Mouse (Mus musculus) MEL-GATA-1-ER (cell line): ENCODE results near the gene Dut.

ENCODE experiments used
- DNase-seq: peaks from one replicate; pipeline ENCODE4 v3.0.0-alpha.2; 2012; ENCODE audit warnings: low read depth; ENCODE audit errors: extremely low read depth

Gene Dut

DNA sequence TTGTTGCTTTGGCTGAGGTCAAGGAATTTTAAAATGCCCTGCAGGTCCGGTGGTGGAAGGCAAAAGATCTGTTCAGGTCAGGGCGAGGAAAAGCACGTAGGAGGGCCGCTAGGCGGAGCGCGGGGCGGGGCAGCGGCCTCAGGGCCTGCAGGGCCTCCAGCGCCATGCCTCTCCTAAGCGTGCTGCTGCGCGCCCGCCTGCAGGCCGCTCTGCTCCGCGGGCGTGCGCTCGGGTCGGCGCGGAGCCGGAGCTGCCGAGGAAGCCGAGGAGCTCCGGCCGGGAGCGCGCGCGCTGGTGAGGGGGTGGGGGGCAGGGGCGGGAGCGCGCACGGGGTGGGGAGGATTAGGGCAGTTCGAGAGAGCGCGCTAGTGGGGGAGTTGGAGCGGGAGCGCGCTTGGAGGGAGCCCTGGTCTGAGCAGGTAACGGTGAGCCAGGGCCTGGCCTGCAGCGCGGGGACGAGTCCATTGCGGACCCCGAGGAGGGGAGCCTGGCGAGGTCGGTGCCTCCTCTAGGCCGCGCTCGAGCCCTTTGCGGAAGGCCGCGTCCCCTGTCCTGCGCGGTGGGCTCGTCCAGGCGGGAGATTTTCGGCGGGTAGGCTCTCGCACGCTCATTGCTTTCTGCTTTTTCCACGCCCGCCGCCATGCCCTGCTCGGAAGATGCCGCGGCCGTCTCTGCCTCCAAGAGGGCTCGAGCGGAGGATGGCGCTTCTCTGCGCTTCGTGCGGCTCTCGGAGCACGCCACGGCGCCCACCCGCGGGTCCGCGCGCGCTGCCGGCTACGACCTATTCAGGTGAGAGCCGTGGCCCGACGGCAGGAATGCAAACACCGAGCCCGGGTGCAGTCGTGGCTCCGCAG, at the start of gene Dut:
Dut (plus strand) TSS at position 83 of the 854 bp plus-strand sequence.
- peak; percentile 89 for DNase-seq

DNA sequence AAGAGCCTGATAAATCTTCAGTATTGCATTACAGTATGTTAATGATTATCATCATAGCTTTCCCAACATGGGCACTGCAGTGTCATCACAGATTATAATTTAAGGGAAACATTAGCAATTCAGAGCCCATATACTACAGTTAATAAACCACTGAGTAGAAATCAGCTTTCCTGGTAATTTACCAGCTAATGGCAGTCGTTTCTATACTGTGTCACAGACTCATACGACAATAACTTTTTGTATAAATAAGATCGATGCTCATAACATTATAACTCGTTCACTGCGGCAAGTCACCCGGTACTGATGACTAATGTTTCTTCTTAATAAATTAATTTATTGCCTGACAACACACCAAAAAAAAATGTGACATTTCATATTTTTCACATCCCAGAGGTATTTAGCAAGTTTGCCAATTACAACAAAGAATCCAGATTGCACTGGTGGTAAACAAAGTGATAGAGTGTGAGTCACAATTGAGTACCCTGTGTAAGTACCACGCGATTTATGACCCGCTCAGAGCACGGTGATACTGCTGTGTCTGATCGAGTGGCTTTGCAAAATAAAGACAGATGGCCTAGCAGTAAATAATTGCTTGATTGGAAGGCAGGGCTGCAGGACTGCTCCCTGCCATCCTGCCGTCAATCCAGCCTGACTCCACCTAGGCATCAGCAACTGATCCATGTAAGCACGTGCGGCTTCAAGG, 37.9 kb upstream of the Dut start:
- DNase-seq = no peak

DNA sequence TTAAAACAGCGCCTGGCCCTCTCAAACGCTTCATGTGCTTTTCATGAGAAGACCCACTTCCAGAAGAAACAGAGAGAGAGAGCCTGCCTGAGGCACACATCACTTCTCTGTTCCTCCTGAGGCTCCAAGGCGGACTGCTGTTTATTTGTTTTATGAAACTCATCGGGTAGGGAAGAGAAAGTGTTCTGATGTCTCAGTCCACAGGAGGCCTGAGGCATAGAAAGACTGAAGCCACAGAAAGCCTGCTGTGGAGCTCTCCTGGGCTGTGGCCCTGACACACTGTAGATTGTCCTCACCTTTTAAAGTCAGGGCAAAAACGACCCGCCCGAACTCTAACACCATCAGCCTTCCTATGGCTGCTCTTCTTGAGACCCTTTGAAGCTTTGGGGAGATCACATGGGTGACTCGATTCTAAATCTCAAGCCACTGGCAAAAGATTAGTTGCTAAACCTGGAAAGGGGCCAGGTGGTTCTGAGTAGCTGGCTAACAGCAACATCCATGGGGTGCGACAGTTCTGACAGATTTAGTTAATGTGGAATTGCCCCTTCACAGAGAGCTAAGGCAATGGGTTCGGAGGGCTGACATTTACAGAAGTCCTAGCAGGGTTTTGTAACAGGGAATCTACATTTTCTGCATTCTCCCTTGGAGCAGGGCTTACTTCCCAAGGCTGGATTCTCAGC, 35.0 kb upstream of the Dut start:
- no peak for DNase-seq

DNA sequence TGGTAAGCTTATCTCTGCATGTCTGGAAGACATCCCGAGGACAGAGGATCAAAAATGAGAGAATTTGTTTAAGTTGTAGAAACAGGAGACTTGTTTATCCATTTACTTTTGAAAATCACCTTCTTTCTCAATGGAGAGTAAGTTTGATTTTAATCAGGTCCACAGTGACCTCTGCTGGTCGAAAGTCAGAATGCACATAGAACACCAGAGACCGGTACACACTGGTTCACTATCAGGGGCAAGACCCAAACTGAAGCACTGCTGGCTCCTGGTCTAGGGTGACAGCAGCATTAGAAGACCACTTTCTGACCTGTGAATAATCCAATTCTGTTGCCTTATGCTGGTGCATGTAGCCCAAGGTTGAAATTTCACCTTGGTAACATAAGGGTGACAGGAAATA, 32.4 kb upstream of the Dut start:
- DNase-seq = peak; percentile 52

DNA sequence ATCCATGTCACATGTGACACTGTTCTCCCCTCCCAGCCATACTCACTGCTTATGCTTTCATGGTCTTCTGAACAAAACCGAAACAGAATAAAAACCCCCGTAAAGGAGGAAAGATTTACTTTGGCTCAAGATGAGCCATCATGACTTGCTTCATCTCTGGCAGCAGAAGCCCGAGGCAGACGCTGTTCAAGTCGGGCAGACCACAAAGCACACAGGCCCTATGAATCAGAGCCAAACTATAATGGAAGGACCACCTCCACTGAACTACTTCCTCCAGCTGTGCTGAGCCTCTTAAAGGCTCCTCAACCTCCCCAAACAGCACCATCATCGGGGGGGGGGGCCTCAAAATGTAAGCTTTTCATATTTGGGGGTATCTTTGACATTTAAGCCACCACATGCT, 29.7 kb upstream of the Dut start:
- no peak for DNase-seq

DNA sequence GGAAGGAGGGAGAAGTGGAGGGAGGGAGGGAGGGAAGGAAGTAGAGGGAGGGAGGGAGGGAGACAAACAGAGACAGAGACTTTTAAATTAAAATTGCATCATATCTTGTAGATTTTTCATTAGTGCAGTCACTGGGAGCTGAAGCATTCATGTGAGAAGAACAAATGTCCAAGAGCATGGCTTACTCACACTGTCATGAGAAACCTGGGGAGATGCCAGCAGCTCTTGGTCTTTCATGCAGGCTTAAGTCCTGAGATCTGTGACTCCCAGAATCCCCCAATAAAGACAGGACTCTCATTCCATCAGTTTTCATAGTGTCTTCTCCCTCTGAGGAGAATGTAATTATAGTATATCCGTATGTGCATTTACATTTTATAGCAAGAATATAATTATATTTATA, 28.4 kb upstream of the Dut start:
- DNase-seq = no peak

DNA sequence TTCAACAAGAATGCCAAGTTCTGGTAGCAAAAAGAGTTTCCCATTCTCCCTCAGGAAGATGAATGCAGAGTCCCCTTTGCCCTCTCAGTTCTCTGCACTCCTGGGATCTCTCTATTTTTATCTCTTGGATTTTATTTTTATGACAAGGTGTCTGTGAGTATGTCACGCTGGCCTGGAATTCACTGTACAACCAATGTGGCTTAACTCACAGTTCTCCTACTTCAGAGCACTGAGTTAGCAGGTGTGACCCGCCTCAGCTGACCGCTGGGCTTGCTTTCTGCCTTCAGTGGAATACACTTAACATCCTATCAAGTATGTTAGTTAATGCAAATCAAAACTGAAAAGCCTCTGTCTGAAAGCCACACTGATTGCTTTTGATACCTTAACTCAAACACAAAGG, 27.7 kb upstream of the Dut start:
- no peak for DNase-seq

DNA sequence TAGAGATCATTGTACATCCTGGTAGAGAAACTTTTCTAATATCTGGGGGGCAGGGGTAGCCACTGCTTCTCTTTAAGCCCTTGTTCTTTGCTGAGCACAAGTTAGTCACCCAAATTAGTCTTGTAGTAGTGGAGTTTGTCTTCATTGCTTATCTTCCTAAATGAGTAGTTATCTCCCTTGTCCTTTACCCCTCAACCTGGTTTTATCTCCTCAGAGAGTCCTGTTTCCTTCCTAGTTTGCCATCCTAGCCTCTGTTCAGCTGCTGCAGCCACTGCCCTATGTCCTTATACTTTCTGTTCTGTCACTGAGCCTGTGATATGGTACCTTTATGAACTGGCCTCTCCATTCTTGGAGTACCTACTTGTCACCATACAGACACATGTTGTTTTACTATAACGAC, 25.3 kb upstream of the Dut start:
- DNase-seq = no peak

DNA sequence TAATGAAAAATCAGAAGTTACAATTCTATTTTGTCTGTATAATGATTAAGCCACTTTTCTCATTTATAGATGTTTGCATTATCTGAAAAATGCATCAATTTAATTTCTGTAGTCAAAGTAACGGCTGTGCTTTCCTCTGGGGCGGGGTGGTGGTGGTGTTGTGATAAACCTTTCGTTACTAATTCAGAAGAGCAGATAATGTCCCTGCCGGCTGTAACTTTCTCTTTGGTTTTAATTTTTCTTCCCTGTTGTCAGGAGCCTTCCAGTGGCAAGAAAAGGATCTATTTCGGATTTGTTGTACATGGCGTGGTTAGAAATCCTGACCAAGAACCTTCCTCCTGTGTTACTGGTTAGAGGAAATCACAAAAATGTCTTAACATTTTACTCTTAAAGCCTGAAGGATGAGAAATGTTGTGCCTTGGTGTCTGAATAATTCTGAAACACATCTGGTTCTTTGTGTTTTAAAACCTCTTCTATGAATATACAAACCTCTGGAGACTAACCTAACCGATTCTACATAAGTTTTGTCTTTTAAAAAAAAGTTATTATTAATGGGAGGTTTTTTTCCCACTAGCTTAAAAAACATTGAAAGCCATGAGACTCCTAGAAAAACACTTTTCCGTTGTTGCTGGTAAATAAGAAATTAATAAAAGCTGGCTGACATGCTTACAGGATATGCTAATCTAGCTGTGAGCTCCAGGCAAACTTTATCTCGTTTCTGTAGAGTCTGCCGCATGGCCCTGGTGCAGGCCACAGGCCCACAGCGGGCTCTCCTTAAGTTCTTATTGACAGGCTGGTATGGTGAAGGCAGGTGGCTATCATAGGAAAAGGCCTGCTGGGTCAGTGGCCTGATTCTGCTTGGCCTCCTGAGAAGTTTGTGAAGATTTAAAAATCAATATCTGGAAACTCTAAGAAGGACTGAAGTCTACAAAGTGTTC, 18.2 kb upstream of the Dut start:
- no peak for DNase-seq

DNA sequence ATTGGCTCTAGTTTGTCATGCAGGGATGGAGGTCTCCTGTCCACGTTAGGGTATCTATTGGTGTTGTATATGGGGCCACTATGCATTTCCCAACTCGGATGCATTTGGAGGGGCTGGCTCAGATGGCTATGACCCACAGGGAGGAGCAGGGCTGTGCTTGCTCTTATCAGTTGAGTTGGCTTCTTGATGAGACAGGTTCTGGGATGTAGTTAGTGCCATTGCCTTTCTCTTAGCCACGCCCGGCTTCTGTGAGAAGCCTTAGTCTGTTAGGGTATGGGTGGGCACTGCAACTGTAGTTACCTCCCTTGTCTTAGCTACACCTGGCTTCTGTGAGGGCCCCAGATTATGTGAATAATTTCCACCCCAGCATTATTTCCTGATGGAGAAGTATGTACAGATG, 14.8 kb upstream of the Dut start:
- DNase-seq = no peak

DNA sequence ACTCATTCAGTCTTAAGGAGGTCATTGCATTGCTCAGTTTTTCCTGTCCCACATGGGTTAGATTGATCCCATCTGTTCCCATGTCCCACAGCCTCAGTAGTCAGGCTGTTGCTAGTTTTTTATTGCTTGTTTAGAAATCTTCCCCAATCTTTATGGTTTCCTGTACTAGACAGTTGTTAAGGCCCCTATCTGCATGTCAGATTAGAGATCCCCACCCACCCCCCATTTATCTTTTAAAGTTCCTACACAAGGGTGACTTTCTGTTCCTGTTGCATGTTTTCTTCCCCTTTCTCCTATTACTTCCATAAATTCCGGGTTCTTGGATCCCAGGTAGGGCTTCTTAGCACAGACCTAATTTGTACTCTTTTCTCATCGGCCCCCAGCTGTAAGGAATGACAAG, 13.5 kb upstream of the Dut start:
- DNase-seq = no peak

DNA sequence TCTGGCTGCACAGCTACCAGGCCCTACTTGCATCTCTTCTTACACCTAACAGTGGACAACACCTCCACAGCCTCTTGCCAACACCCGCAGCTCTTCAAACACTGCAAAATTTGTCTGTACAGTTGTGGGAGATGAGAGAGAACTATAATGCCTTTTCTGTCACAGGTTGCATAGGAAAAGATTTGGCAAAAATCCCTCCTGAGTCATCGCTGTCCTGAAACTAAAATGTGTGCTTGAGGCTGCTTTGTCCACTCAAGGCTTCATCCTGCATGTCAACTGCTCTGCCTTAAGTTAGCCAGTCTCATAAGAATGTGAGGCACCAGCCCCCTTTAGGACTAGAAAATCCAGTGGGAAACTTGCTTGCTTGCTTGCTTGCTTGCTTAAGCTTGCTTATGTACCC, 12.9 kb upstream of the Dut start:
- no peak for DNase-seq

DNA sequence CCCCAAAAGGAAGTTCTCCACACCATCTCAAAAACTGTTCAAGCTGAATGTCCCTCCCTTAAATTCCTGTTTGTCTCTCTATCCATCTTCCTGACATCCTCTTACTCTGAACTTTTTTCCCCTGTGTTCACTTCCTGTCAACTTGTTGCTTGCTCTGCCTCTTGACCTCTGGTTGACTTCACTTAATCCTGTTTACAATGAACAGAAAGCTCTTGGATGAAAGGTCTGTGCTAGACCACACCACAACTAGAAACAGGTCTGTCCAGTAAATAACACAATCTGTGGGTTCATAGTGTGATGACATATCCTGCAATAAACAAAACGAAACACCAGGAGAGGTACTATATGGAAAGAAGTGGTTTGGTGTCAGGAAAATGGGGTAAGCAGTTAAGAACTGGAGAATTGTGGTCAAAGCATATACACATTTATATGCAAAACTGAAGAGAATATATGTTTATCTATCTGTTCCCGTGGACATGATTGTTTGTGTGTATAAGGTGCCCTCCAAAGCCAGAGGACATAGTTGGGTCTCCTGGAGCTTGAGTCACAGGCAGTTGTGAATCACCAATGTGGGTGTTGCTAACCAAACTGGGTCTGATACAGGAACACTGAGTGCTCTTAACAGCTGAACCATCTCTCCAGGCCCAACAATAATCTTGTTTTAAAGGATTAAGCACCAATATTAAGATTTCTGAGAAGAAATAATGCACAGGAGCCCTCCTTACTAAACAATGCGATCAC, 1.3 kb upstream of the Dut start:
- DNase-seq = no peak

DNA sequence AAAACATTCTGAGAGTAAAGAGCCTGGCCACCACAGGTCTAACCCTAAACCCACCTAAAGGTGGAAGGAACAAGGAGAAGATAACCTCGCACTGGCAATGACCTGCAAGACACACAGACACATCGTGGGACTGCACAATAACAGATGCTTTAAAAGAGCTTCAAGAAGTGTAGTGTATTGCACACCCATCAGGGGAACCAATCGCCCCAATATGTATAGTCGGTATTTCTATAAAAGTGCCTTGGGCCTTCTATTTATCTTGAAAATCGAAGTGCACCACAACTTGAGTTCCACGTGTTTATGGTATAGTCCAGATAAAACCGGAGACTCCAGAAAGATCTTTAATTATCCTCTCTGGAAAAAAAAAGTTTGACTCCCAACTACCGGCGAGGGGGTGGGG, 321 bp upstream of the Dut start:
- DNase-seq = no peak

DNA sequence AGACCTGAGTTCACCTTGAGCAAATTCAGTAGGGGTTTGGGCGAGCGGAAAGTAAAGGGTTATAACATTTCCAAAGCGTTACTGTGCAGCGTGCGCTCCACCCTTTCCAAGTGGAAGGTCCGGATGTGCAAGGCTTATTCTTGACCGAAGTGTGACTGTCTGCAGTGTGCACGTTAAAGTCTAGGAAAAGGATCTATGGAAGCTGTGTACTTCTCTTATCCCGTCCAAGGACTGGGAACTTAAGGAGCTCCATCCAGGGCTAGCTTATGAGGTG, 909 bp downstream of the Dut start:
- no peak for DNase-seq

DNA sequence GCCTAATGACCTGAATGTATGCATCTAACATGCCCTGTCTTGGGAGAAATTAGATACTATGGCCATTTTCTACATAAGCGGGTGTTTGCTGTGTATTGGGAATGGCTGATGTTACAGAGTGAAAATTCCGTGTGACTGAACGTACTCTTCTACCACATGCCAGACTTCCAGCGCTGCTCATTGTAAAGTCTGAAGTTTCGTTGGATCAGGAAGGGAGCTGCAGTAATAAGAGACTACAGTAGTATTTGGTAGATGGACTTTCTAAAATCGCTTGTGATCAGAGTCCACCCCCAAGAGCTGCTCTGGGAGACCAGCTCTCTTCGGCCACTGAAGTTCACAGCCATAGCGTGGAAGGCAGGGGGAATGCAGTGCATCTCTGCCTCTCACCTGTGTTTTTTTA, 1.3 kb downstream of the Dut start:
- DNase-seq = no peak

DNA sequence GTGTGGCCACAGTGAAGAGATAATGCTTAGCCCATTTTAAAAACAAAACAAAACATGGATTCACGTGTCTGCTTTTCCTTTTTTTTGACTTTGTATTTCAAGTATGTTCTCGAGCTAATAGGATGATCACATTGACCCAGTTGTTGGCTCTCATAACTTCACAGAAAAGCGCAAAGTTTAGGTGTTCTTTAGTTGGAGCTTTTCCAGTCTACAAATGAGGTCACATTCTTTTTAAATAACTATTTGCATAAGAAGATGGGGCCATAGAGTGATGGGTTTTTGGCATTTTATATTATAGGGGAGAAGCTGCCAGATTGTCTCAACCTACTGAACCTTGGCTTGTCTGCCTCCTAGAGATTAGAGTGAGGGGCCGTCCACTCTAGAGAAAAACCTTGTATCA, 2.3 kb downstream of the Dut start:
- DNase-seq = no peak

DNA sequence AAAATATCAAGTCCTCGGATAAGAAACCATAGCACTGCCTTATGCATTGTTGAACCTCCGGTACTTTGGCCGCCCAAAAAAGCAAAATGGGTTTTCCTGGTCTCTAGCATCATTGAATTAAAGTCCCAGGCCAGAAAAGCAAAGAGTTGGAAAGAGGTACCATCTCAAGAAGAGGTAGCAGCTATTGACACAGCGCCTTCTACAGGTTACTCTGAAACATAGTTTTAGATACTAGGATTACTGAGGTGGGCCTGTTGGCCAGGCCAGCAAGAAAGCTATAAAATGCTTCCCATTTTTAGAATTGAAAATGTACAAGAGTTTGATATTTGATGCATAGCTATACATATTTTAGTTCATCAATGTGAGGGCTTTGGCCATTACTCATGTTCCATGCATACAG, 2.9 kb downstream of the Dut start:
- peak; percentile 56 for DNase-seq

DNA sequence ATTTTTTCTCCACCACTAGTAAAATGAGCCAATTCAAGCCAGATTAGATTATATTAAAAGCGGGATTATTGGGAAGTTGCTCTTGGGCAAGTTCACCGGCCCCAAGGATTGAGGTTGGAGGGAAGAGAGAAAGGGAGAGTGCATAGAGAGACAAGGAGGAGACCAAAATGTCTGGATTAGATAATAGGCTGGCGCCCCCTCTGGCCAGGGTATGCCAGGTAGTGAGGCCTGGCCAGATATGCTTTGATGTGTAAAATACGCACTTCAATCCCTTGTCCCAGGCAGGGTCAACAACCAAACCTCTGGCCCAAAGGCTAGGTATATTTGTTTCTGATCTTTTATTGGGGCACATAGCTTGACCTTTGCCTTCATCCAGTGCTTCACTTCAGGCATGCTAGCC, 4.8 kb downstream of the Dut start:
- DNase-seq = no peak

DNA sequence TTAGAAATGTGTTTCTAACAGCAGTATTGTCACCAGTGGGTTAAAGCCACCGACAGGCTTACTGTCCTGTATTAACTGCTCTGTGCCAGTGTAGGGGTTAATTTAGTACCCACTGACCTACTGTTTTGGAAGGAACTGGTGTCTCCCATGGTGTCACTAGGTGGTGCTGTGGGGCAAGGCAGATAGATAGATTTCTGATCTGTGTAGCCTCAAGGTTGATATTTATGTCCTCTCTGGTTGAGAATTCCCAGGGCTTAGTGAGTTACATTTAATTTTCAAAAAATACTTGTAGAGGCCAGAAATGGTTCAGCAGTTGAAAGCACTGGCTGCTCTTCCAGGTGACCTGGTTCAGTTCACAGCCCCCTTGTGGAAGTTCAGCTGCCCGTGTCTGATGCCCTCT, 5.3 kb downstream of the Dut start:
- DNase-seq = no peak

DNA sequence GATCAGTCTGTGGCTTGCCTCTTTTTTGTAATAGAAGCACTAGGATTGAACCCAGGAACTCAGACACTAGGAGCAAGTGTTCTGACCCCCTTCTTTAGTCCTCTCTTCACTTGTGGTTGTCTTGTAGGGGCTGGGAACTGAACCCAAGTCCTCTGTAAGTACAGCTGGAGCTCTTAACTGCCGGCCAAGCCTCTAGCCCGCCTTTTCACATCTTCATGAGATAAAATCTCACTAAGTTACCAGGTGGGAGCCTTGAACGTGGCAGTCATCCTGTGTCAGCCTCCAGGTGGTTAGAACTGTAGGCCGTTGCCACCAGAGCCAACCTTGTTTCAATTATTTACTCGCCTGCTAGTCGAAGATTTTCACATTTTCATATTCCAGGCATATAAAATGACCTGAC, 6.7 kb downstream of the Dut start:
- DNase-seq = no peak
